Comparison of ENCODE assay signal across 13 mouse cellular contexts in the genomic region with DNA sequence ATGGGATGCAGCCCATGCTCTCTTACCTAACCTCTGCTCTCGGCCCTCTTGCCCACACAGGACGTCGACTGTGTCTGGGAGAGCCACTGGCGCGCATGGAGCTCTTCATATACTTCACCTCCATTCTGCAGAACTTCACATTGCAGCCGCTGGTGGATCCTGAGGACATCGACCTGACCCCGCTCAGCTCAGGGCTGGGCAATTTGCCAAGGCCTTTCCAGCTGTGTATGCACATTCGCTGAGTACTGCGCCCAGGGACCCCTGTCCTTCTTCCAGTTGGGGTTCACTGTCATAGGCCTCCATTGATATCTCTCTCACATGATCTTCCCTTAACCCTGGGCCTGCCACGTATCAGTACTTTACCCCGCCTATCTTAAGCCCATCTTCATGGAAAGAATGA. TPM values are rescaled to one million over a fixed set of nuclear protein-coding genes. Genes with fewer than 3 reads are reported as not detected.
DNase-seq lines count a peak whose midpoint lies in the region; ATAC-seq lines count a peak whose summit lies in the region.
"Had no signal": no experiment of that assay in that cellular context is flagged by ENCODE, and none has a peak within 500 bp of the region (broad histone marks: within the 10 kb centered on the region; RNA-seq: fewer than 3 reads in every experiment).

No protein-coding gene starts in this region.

- peak; percentile 43 for ATAC-seq in midbrain, embryonic 13.5 days
- ATAC-seq in midbrain, embryonic 15.5 days (replicated peaks), result no peak

- DNase-seq in gastrocnemius, postnatal 10 days, result peak; percentile 47
- DNase-seq in gastrocnemius, postnatal 25 days, result no peak
- DNase-seq in kidney, postnatal 25 days, result peak; percentile 77 to 87
- peak; percentile 80 for DNase-seq in testis, postnatal 10 days (ENCODE audit: low spot score)
- no peak for DNase-seq in midbrain, embryonic 10.5 days (ENCODE audit: low spot score)
- DNase-seq in right cerebral cortex, postnatal 25 days, result no peak
- DNase-seq: thymus, adult 18-20 months had no signal

- H3K36me3 ChIP-seq in midbrain, embryonic 13.5 days, result no peaks in the 10 kb centered on the region
- H3K36me3 ChIP-seq in midbrain, embryonic 15.5 days (replicated peaks), result no peaks in the 10 kb centered on the region
- H3K36me3 ChIP-seq in midbrain, embryonic 10.5 days, result no peaks in the 10 kb centered on the region
- H3K36me3 ChIP-seq: forebrain, embryonic 12.5 days; hindbrain, embryonic 13.5 days; neural tube, embryonic 12.5 days had no signal

- H3K27me3 ChIP-seq in midbrain, embryonic 13.5 days, result no peaks in the 10 kb centered on the region
- H3K27me3 ChIP-seq in midbrain, embryonic 15.5 days (replicated peaks), result no peaks in the 10 kb centered on the region
- no peaks in the 10 kb centered on the region for H3K27me3 ChIP-seq in midbrain, embryonic 10.5 days (ENCODE audit: low read depth, poor library complexity, severe bottlenecking)
- H3K27me3 ChIP-seq: forebrain, embryonic 12.5 days; hindbrain, embryonic 13.5 days; neural tube, embryonic 12.5 days had no signal

- H3K9me3 ChIP-seq in midbrain, embryonic 13.5 days, result no peaks in the 10 kb centered on the region
- H3K9me3 ChIP-seq in midbrain, embryonic 15.5 days, result no peaks in the 10 kb centered on the region
- H3K9me3 ChIP-seq in midbrain, embryonic 10.5 days (replicated peaks), result peaks cover 11% of the 10 kb centered on the region
- H3K9me3 ChIP-seq: forebrain, embryonic 12.5 days; hindbrain, embryonic 13.5 days; neural tube, embryonic 12.5 days had no signal

- H3K4me1 ChIP-seq in midbrain, embryonic 13.5 days (replicated peaks), result no peaks in the 10 kb centered on the region
- no peaks in the 10 kb centered on the region for H3K4me1 ChIP-seq in midbrain, embryonic 15.5 days
- H3K4me1 ChIP-seq in midbrain, embryonic 10.5 days, result no peaks in the 10 kb centered on the region
- H3K4me1 ChIP-seq: forebrain, embryonic 12.5 days; hindbrain, embryonic 13.5 days; neural tube, embryonic 12.5 days had no signal

- no peak overlapping the region for H3K27ac ChIP-seq in midbrain, embryonic 13.5 days
- H3K27ac ChIP-seq in midbrain, embryonic 15.5 days, result no peak overlapping the region
- H3K27ac ChIP-seq in midbrain, embryonic 10.5 days (replicated peaks), result no peak overlapping the region
- H3K27ac ChIP-seq: forebrain, embryonic 12.5 days; hindbrain, embryonic 13.5 days; left cerebral cortex, adult 2 months; neural tube, embryonic 12.5 days had no signal

- H3K9ac ChIP-seq in midbrain, embryonic 13.5 days (replicated peaks), result no peak overlapping the region
- H3K9ac ChIP-seq in midbrain, embryonic 15.5 days, result no peak overlapping the region
- H3K9ac ChIP-seq: forebrain, embryonic 12.5 days; hindbrain, embryonic 13.5 days; neural tube, embryonic 12.5 days had no signal

- no peak overlapping the region for H3K4me3 ChIP-seq in midbrain, embryonic 13.5 days (replicated peaks)
- H3K4me3 ChIP-seq in midbrain, embryonic 15.5 days, result no peak overlapping the region
- H3K4me3 ChIP-seq in midbrain, embryonic 10.5 days, result no peak overlapping the region
- H3K4me3 ChIP-seq: forebrain, embryonic 12.5 days; hindbrain, embryonic 13.5 days; left cerebral cortex, adult 2 months; neural tube, embryonic 12.5 days had no signal

- H3K4me2 ChIP-seq in midbrain, embryonic 13.5 days (replicated peaks), result no peak overlapping the region
- H3K4me2 ChIP-seq in midbrain, embryonic 15.5 days, result no peak overlapping the region
- H3K4me2 ChIP-seq: forebrain, embryonic 12.5 days; hindbrain, embryonic 13.5 days; neural tube, embryonic 12.5 days had no signal

- WGBS in midbrain, embryonic 13.5 days, result 79% methylated on average over 12 of the region's 12 CpGs
- 69% methylated on average over 12 of the region's 12 CpGs for WGBS in midbrain, embryonic 15.5 days
- WGBS in midbrain, embryonic 10.5 days, result 82% methylated on average over 12 of the region's 12 CpGs

RNA-seq across cellular contexts. Expression of a gene that starts 13.4 kb away (rescaled TPM):
- total RNA-seq in gastrocnemius, postnatal 10 days (2021), result under 1 TPM in 1 of 2 experiments, not detected in 1; 0.28 TPM
- 1 to 10 TPM in 1 of 2 experiments, not detected in 1; 3.4 TPM for total RNA-seq in gastrocnemius, postnatal 25 days (2021)
- polyA plus RNA-seq in midbrain, embryonic 13.5 days (2015; fragmentation: Nextera tagmentation; extraction: Ambion mirVana), result not detected in 2 replicates
- polyA plus RNA-seq in midbrain, embryonic 15.5 days (2015; fragmentation: Nextera tagmentation; extraction: Ambion mirVana), result 0.09 and 0.15 TPM in 2 replicates
- polyA plus RNA-seq in midbrain, embryonic 10.5 days (2016; fragmentation: Nextera tagmentation; extraction: Ambion mirVana), result not detected in 2 replicates
- total RNA-seq: left cerebral cortex, adult 2 months had no signal
- polyA plus RNA-seq: forebrain, embryonic 12.5 days; neural tube, embryonic 12.5 days had no signal

RNA-seq across cellular contexts. Expression of a gene that starts 20.4 kb away (rescaled TPM):
- not detected for total RNA-seq in gastrocnemius, postnatal 10 days (2021)
- not detected for total RNA-seq in gastrocnemius, postnatal 25 days (2021)
- polyA plus RNA-seq in midbrain, embryonic 13.5 days (2015; fragmentation: Nextera tagmentation; extraction: Ambion mirVana), result 0.22 TPM in 1 of 2 replicates, not detected in the other
- 0.11 TPM in 1 of 2 replicates, not detected in the other for polyA plus RNA-seq in midbrain, embryonic 15.5 days (2015; fragmentation: Nextera tagmentation; extraction: Ambion mirVana)
- polyA plus RNA-seq in midbrain, embryonic 10.5 days (2016; fragmentation: Nextera tagmentation; extraction: Ambion mirVana), result 0.12 and 0.19 TPM in 2 replicates
- total RNA-seq: left cerebral cortex, adult 2 months had no signal

RNA-seq across cellular contexts. Expression of a gene that starts 33.4 kb away (rescaled TPM):
- total RNA-seq in gastrocnemius, postnatal 10 days (2021), result 10 to 100 TPM; 83.9 to 91.4 TPM
- 100 to 1,000 TPM in 1 of 2 experiments, 10 to 100 TPM in 1; 92.9 to 103 TPM for total RNA-seq in gastrocnemius, postnatal 25 days (2021)
- polyA plus RNA-seq in midbrain, embryonic 13.5 days (2015; fragmentation: Nextera tagmentation; extraction: Ambion mirVana), result 87.0 and 101 TPM in 2 replicates
- 113 and 126 TPM in 2 replicates for polyA plus RNA-seq in midbrain, embryonic 15.5 days (2015; fragmentation: Nextera tagmentation; extraction: Ambion mirVana)
- polyA plus RNA-seq in midbrain, embryonic 10.5 days (2016; fragmentation: Nextera tagmentation; extraction: Ambion mirVana), result 80.4 and 84.4 TPM in 2 replicates

RNA-seq across cellular contexts. Expression of a gene that starts 45.5 kb away (rescaled TPM):
- 10 to 100 TPM; 22.7 to 25.2 TPM for total RNA-seq in gastrocnemius, postnatal 10 days (2021)
- 10 to 100 TPM; 10.1 to 10.4 TPM for total RNA-seq in gastrocnemius, postnatal 25 days (2021)
- 104 and 110 TPM in 2 replicates for polyA plus RNA-seq in midbrain, embryonic 13.5 days (2015; fragmentation: Nextera tagmentation; extraction: Ambion mirVana)
- 101 and 107 TPM in 2 replicates for polyA plus RNA-seq in midbrain, embryonic 15.5 days (2015; fragmentation: Nextera tagmentation; extraction: Ambion mirVana)
- polyA plus RNA-seq in midbrain, embryonic 10.5 days (2016; fragmentation: Nextera tagmentation; extraction: Ambion mirVana), result 69.0 and 71.0 TPM in 2 replicates

RNA-seq across cellular contexts. Expression of a gene that starts 47.7 kb away (rescaled TPM):
- total RNA-seq in gastrocnemius, postnatal 10 days (2021), result not detected
- not detected for total RNA-seq in gastrocnemius, postnatal 25 days (2021)
- 0.36 TPM in 1 of 2 replicates, not detected in the other for polyA plus RNA-seq in midbrain, embryonic 13.5 days (2015; fragmentation: Nextera tagmentation; extraction: Ambion mirVana)
- 0.40 and 0.62 TPM in 2 replicates for polyA plus RNA-seq in midbrain, embryonic 15.5 days (2015; fragmentation: Nextera tagmentation; extraction: Ambion mirVana)
- not detected in 2 replicates for polyA plus RNA-seq in midbrain, embryonic 10.5 days (2016; fragmentation: Nextera tagmentation; extraction: Ambion mirVana)
- total RNA-seq: left cerebral cortex, adult 2 months had no signal
- polyA plus RNA-seq: forebrain, embryonic 12.5 days had no signal

Comparison
In these comparisons a context has a peak if more than half of its experiments do, and no peak if none do; other contexts are left out.
1. DNase-seq: peak in gastrocnemius, postnatal 10 days (single experiment), kidney, postnatal 25 days (2 of 2) and testis, postnatal 10 days (single experiment); none in gastrocnemius, postnatal 25 days (single experiment), midbrain, embryonic 10.5 days (single experiment) and right cerebral cortex, postnatal 25 days (single experiment).